Mouse (Mus musculus) hindbrain, embryonic 15.5 days (tissue): Measurements from ENCODE around the gene Gata3. TPM values are rescaled to one million over a fixed set of nuclear protein-coding genes. Genes with fewer than 3 reads are reported as not detected.

Experiments
- ATAC-seq: fragments of 200-750 bp; cut with Nextera tagmentation; 2 replicates; pipeline ENCODE4 v1.8.0; 2017; ENCODE audit warnings: low read depth, moderate number of reproducible peaks, moderate TSS enrichment; ENCODE audit not compliant: low FRiP score
- H3K27ac ChIP-seq: fragments of 300-500 bp; sonication (generic); replicated peaks from 2 replicates; pipeline ENCODE4 v1.5.1; 2015; ENCODE audit warnings: mild to moderate bottlenecking, inconsistent platforms
- H3K27me3 ChIP-seq: fragments of 300-500 bp; sonication (generic); 2 replicates; pipeline ENCODE4 v1.6.1; 2015; ENCODE audit warnings: control low read depth, inconsistent platforms
- H3K36me3 ChIP-seq: fragments of 300-500 bp; sonication (generic); 2 replicates; pipeline ENCODE4 v1.6.1; 2015; ENCODE audit warnings: control low read depth, inconsistent platforms
- H3K4me1 ChIP-seq: fragments of 300-500 bp; sonication (generic); replicated peaks from 2 replicates; pipeline ENCODE4 v1.6.1; 2015; ENCODE audit warnings: control low read depth, inconsistent platforms
- H3K4me2 ChIP-seq: fragments of 300-500 bp; sonication (generic); 2 replicates; pipeline ENCODE4 v1.6.1; 2015; ENCODE audit warnings: moderate library complexity, mild to moderate bottlenecking, inconsistent platforms
- H3K4me3 ChIP-seq: fragments of 300-500 bp; sonication (generic); 2 replicates; pipeline ENCODE4 v1.5.1; 2015; ENCODE audit warnings: mild to moderate bottlenecking, inconsistent platforms
- H3K9ac ChIP-seq: fragments of 300-500 bp; sonication (generic); 2 replicates; pipeline ENCODE4 v1.6.1; 2015; ENCODE audit warnings: inconsistent platforms
- H3K9me3 ChIP-seq: fragments of 300-500 bp; sonication (generic); 2 replicates; pipeline ENCODE4 v1.6.1; 2016; ENCODE audit warnings: control low read depth, inconsistent platforms
- WGBS: fragments of 180-500 bp; shearing (Covaris S2); methylation state at CpG from one replicate; pipeline ENCODE4 v1.1.7; 2015; 5-methylcytosine and 5-hydroxymethylcytosine counted together
- polyA plus RNA-seq: library from polyadenylated mRNA; unstranded; fragments of >200 nt; fragmentation: Nextera tagmentation; extraction: Ambion mirVana; gene quantifications from 2 replicates; pipeline ENCODE4 v1.2.1, GENCODE M21; 2015

Gata3 gene
- polyA plus RNA-seq, 1 experiment from 2014 or later: 28.8 TPM

- H3K36me3 ChIP-seq: no peaks in the 10 kb centered on the region
- peaks cover 25% of the 10 kb centered on the region for H3K4me1 ChIP-seq
- H3K4me2 ChIP-seq: peak overlapping the region; percentile 49
- WGBS: under 1% methylated on average over 15 of the region's 15 CpGs
- peaks cover 56% of the 10 kb centered on the region for H3K27me3 ChIP-seq
- H3K9ac ChIP-seq: no peak overlapping the region
- no peak for ATAC-seq
- H3K9me3 ChIP-seq: no peaks in the 10 kb centered on the region
- peak overlapping the region; percentile 28 for H3K4me3 ChIP-seq
- peak overlapping the region; percentile 32; the same call in 1 of the 2 replicates for H3K27ac ChIP-seq
Measured at GRCm38 (mm10) chr2:9884533-9885216, 5.2 kb downstream of the Gata3 start.

DNA sequence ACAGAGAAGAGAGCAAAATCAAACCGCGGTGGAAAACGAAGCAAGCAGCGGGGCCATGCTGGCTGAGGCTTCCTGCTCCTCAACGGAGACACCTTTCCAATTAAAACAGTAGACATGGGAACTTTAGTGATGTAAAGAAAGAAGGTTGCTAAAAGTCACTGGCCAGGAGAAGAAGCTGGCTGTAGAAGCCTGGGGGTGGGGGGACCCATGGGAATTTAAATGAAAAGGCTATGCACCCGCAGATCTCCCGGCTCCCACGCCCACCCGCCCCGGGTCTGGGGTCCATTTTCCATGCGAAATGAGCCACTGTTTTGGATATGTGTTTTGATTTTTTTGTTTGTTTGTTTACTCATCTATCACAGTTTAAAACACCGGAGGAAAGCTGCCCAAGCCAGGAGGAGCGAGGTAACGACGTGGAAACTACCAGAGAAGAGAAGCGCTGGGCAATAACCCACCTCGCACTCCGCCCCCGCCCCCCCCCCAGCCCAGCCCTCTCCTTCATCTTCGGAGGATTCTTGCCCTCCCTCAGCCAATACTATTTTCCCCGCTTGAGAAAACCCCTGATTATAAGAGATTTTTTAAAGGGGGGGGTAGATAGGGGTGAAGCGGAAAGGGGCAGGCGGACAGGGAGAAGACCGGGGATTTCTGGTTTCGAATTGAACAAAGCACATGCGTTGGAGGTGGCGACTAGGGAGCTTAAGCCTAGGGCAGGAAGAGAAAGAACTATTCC is 5.9 kb downstream of the Gata3 start:
- Histone ChIP-seq H3K9me3 (no peaks in the 10 kb centered on the region), H3K36me3 (no peaks in the 10 kb centered on the region), H3K4me3 (peak overlapping the region; percentile 28), H3K27me3 (peaks cover 55% of the 10 kb centered on the region), H3K4me2 (peak overlapping the region; percentile 49), H3K9ac (no peak overlapping the region), H3K4me1 (peaks cover 24% of the 10 kb centered on the region), H3K27ac (peak overlapping the region; percentile 27; the same call in 1 of the 2 replicates)
- 0% methylated on average over 27 of the region's 27 CpGs for WGBS
- no peak for ATAC-seq

GRCm38 (mm10) chr2:9882926-9883802 is 6.7 kb downstream of the Gata3 start:
- Histone ChIP-seq H3K4me3 (peak overlapping the region; percentile 28), H3K4me1 (peaks cover 24% of the 10 kb centered on the region), H3K36me3 (no peaks in the 10 kb centered on the region), H3K4me2 (peak overlapping the region; percentile 49), H3K27me3 (peaks cover 52% of the 10 kb centered on the region), H3K9ac (no peak overlapping the region), H3K27ac (peak overlapping the region; percentile 16; the same call in 1 of the 2 replicates), H3K9me3 (no peaks in the 10 kb centered on the region)
- ATAC-seq: no peak
- under 1% methylated on average over 43 of the region's 43 CpGs for WGBS

DNA sequence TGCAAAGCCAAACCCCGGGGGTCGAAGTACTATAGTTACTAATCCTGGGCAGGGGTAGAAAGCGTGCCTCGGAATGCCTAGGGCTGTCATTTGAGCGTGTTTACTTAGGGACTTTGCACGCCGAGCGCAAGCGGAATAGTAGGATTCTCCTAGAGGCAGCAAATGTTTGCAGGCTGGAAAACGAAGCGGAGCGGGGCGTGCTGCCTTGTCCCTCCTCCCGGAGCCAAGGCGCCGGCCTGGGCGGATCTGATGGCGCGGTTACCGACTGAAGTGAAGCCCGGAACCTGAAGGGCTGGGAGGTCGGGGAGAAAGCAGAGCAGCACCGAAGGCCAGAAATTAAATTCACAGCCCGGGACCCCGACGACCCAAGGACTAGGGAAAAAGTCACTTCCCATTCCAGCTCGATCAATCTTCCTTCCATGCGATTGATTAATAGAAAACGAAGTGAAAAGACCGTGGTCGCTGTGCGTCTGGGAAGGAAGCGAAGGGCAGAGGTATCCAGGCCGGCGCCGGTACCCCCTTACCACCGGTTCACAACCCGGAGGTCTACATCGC is 7.4 kb downstream of the Gata3 start:
- under 1% methylated on average over 39 of the region's 39 CpGs for WGBS
- Histone ChIP-seq H3K4me1 (peaks cover 24% of the 10 kb centered on the region), H3K4me3 (peak overlapping the region; percentile 28), H3K27me3 (peaks cover 48% of the 10 kb centered on the region), H3K4me2 (peak overlapping the region; percentile 49), H3K36me3 (no peaks in the 10 kb centered on the region), H3K9me3 (no peaks in the 10 kb centered on the region), H3K27ac (peak overlapping the region; percentile 16), H3K9ac (no peak overlapping the region)
- ATAC-seq: no peak

DNA sequence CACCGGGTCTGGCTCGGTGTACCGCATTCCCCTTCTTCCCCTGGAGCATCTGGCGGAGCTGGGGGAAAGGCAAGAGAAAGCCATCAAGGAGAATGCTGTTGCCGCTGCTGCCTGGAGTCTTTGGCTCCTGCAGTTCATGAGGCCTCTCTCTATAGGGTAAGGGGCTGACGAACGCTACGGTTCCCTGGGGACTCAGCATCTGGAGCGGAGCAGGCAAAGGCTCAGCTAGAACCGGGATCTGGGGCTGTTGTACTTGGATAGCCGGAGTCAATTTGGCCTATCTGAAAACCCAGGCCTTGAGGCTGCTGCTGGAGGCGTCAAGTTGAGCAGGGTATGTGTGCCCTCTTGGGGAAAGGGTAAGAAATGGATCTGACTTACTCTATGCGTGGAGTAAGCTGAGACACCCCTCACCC is 8.2 kb downstream of the Gata3 start:
- 3% methylated on average over 13 of the region's 13 CpGs for WGBS
- H3K27me3 ChIP-seq: peaks cover 40% of the 10 kb centered on the region
- peak overlapping the region; percentile 28 for H3K4me3 ChIP-seq
- H3K4me2 ChIP-seq: peak overlapping the region; percentile 49
- H3K9me3 ChIP-seq: no peaks in the 10 kb centered on the region
- H3K36me3 ChIP-seq: no peaks in the 10 kb centered on the region
- peaks cover 31% of the 10 kb centered on the region for H3K4me1 ChIP-seq
- peak overlapping the region; percentile 11; the same call in 1 of the 2 replicates for H3K9ac ChIP-seq
- ATAC-seq: peak; percentile 31; the same call in 1 of the 2 replicates
- peak overlapping the region; percentile 55 for H3K27ac ChIP-seq

- Histone ChIP-seq H3K9ac (peak within 1 kb of the TSS; percentile 11; the same call in 1 of the 2 replicates), H3K27ac (peak within 1 kb of the TSS; percentile 55), H3K4me3 (peak within 1 kb of the TSS; percentile 28), H3K4me1 (peaks cover 31% of the 10 kb centered on the region), H3K4me2 (peak within 1 kb of the TSS; percentile 62), H3K9me3 (no peaks in the 10 kb centered on the region), H3K36me3 (no peaks in the 10 kb centered on the region), H3K27me3 (peaks cover 36% of the 10 kb centered on the region)
- WGBS: under 1% methylated on average over 34 of the region's 35 CpGs
- no peak for ATAC-seq
Measured at GRCm38 (mm10) chr2:9881051-9881591, 8.7 kb downstream of the Gata3 start, which contains the start of gene 4930412O13Rik. Gene 4930412O13Rik (plus strand): TSS chr2:9881252.

- ATAC-seq: no peak
- 3% methylated on average over 11 of the region's 11 CpGs for WGBS
- H3K4me1 ChIP-seq: peaks cover 31% of the 10 kb centered on the region
- no peaks in the 10 kb centered on the region for H3K9me3 ChIP-seq
- peaks cover 31% of the 10 kb centered on the region for H3K27me3 ChIP-seq
- no peak overlapping the region for H3K4me3 ChIP-seq
- no peaks in the 10 kb centered on the region for H3K36me3 ChIP-seq
- H3K27ac ChIP-seq: no peak overlapping the region
- no peak overlapping the region for H3K9ac ChIP-seq
- peak overlapping the region; percentile 62 for H3K4me2 ChIP-seq
Measured at GRCm38 (mm10) chr2:9880271-9880670, 9.6 kb downstream of the Gata3 start.

- WGBS: 0% methylated on average over 21 of the region's 21 CpGs
Measured at GRCm38 (mm10) chr2:9879493-9879892, 10.3 kb downstream of the Gata3 start.

DNA sequence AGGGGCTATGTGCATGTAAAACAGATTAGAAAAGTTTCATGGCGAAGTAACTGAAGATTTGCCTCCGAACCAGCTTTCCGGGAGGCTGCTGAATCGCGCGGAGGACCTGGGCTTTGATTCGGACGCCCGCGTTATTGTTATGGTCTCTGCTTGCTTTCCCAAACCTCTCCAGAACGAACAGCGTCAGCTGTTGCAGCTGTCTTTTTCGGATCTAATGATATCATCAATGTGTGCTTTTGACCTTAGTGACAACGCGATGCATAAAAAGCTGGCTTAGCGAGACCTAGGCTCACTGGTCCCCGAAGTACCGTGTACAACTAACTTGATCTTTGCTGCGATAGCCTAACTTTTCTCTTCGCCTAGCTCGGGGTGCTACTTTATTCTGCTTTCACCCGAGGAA is 10.7 kb downstream of the Gata3 start:
- H3K27me3 ChIP-seq: peaks cover 31% of the 10 kb centered on the region
- H3K4me3 ChIP-seq: peak overlapping the region; percentile 35
- no peaks in the 10 kb centered on the region for H3K9me3 ChIP-seq
- no peak for ATAC-seq
- H3K4me2 ChIP-seq: peak overlapping the region; percentile 62
- H3K27ac ChIP-seq: no peak overlapping the region
- under 1% methylated on average over 22 of the region's 22 CpGs for WGBS
- H3K36me3 ChIP-seq: no peaks in the 10 kb centered on the region
- H3K4me1 ChIP-seq: peaks cover 36% of the 10 kb centered on the region
- no peak overlapping the region for H3K9ac ChIP-seq

More at GRCm38 (mm10) chr2:9879493-9879892, 10.3 kb downstream of the Gata3 start:
- Histone ChIP-seq H3K4me1 (peaks cover 36% of the 10 kb centered on the region), H3K27me3 (peaks cover 31% of the 10 kb centered on the region), H3K27ac (no peak overlapping the region), H3K4me3 (peak overlapping the region; percentile 35), H3K9ac (no peak overlapping the region), H3K9me3 (no peaks in the 10 kb centered on the region), H3K36me3 (no peaks in the 10 kb centered on the region), H3K4me2 (peak overlapping the region; percentile 62)
- ATAC-seq: peak; percentile 92

DNA sequence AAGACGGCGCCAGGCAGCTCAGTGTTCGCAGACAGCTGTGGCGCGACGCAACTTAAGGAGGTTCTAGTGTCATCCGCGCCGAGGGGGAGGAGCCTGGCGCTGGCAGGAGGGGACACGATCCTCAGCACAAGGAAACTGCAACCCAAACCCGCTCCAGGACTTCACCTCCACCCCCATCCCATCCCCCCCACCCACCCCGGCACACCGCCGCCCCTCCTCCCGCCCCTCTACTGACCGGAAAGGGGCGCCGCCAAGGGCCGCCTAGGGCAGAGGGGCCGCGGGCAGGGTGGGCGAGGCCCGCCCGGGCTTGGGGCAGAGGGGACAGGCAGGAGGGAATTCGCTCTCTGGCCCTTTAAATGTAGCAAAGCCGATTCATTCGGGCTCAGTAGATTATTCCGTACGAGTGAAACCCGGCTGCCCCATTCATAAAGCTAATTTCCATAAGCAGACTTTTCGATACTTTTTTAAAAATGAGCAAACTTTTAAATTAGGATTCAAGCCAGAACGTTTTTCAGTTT is 11.2 kb downstream of the Gata3 start:
- H3K27ac ChIP-seq: peak overlapping the region; percentile 17; the same call in 1 of the 2 replicates
- no peaks in the 10 kb centered on the region for H3K9me3 ChIP-seq
- under 1% methylated on average over 33 of the region's 33 CpGs for WGBS
- no peak overlapping the region for H3K9ac ChIP-seq
- peaks cover 36% of the 10 kb centered on the region for H3K27me3 ChIP-seq
- peak overlapping the region; percentile 35 for H3K4me3 ChIP-seq
- peaks cover 36% of the 10 kb centered on the region for H3K4me1 ChIP-seq
- no peaks in the 10 kb centered on the region for H3K36me3 ChIP-seq
- ATAC-seq: no peak
- peak overlapping the region; percentile 62 for H3K4me2 ChIP-seq
